Mouse (Mus musculus): Measurements from ENCODE around the gene Pik3r3. TPM values are rescaled to one million over a fixed set of nuclear protein-coding genes. Genes with fewer than 3 reads are reported as not detected.

Pik3r3 gene
- polyA plus RNA-seq, 1 experiment from 2014 or later, result 22.2 TPM

GRCm38 (mm10) chr4:116336294-116336693, 114.9 kb downstream of the Pik3r3 start:
- H3K4me2 ChIP-seq (replicated peaks; ENCODE audit: low read depth, low read length), result no peak overlapping the region
- no peaks in the 10 kb centered on the region for H3K27me3 ChIP-seq (ENCODE audit: insufficient read depth, low read length)
- H3K4me3 ChIP-seq (ENCODE audit: low read length), result no peak overlapping the region
- no peaks in the 10 kb centered on the region for H3K4me1 ChIP-seq (ENCODE audit: insufficient read depth, low read length)
- no peak overlapping the region for H3K9ac ChIP-seq (replicated peaks; ENCODE audit: low read length)
- no peaks in the 10 kb centered on the region for H3K9me3 ChIP-seq (ENCODE audit: low read length)
- H3K36me3 ChIP-seq (ENCODE audit: insufficient read depth, low read length), result no peaks in the 10 kb centered on the region
- H3K27ac ChIP-seq (ENCODE audit: low read length), result no peak overlapping the region
- WGBS, result 100% methylated on average over 1 of the region's 1 CpGs
- no peak for ATAC-seq (ENCODE audit: low FRiP score, low TSS enrichment)

GRCm38 (mm10) chr4:116342119-116342518, 120.7 kb downstream of the Pik3r3 start:
- no peaks in the 10 kb centered on the region for H3K36me3 ChIP-seq (ENCODE audit: insufficient read depth, low read length)

GRCm38 (mm10) chr4:116352496-116352895, 131.1 kb downstream of the Pik3r3 start:
- H3K4me1 ChIP-seq (ENCODE audit: insufficient read depth, low read length), result no peaks in the 10 kb centered on the region
- no peaks in the 10 kb centered on the region for H3K9me3 ChIP-seq (ENCODE audit: low read length)
- WGBS, result 74% methylated on average over 3 of the region's 3 CpGs
- no peak overlapping the region for H3K9ac ChIP-seq (replicated peaks; ENCODE audit: low read length)
- no peak for ATAC-seq (ENCODE audit: low FRiP score, low TSS enrichment)
- H3K36me3 ChIP-seq (ENCODE audit: insufficient read depth, low read length), result 0 out of 2 replicates have a peak, but pooled peaks cover 4% of the 10 kb centered on the region
- no peaks in the 10 kb centered on the region for H3K27me3 ChIP-seq (ENCODE audit: insufficient read depth, low read length)
- H3K27ac ChIP-seq (ENCODE audit: low read length), result no peak overlapping the region
- no peak overlapping the region for H3K4me3 ChIP-seq (ENCODE audit: low read length)
- no peak overlapping the region for H3K4me2 ChIP-seq (replicated peaks; ENCODE audit: low read depth, low read length)

More at GRCm38 (mm10) chr4:116342119-116342518, 120.7 kb downstream of the Pik3r3 start:
- no peak for ATAC-seq (ENCODE audit: low FRiP score, low TSS enrichment)
- Histone ChIP-seq H3K27me3 (ENCODE audit: insufficient read depth, low read length) (no peaks in the 10 kb centered on the region), H3K4me3 (ENCODE audit: low read length) (no peak overlapping the region), H3K9ac (replicated peaks; ENCODE audit: low read length) (no peak overlapping the region), H3K27ac (ENCODE audit: low read length) (no peak overlapping the region), H3K4me2 (replicated peaks; ENCODE audit: low read depth, low read length) (no peak overlapping the region), H3K4me1 (ENCODE audit: insufficient read depth, low read length) (no peaks in the 10 kb centered on the region), H3K9me3 (ENCODE audit: low read length) (no peaks in the 10 kb centered on the region)

Other genes starting within 250 kb of the Pik3r3 start
- gene Faah, start 203.7 kb upstream of the Pik3r3 start, polyA plus RNA-seq (2015; fragmentation: Nextera tagmentation; extraction: Ambion mirVana), result 13.7 and 15.3 TPM in 2 replicates
- gene Nsun4, start 167.7 kb upstream of the Pik3r3 start, polyA plus RNA-seq (2015; fragmentation: Nextera tagmentation; extraction: Ambion mirVana), result 21.2 and 22.8 TPM in 2 replicates
- 505 and 583 TPM in 2 replicates for gene Uqcrh, start 146.5 kb upstream of the Pik3r3 start, polyA plus RNA-seq (2015; fragmentation: Nextera tagmentation; extraction: Ambion mirVana)
- 87.9 and 88.0 TPM in 2 replicates for gene Lrrc41, start 146.3 kb upstream of the Pik3r3 start, polyA plus RNA-seq (2015; fragmentation: Nextera tagmentation; extraction: Ambion mirVana)
- gene Rad54l, start 97.9 kb upstream of the Pik3r3 start, polyA plus RNA-seq (2015; fragmentation: Nextera tagmentation; extraction: Ambion mirVana), result 34.7 and 35.6 TPM in 2 replicates
- gene Pomgnt1, start 97.8 kb upstream of the Pik3r3 start, polyA plus RNA-seq (2015; fragmentation: Nextera tagmentation; extraction: Ambion mirVana), result 59.2 and 65.5 TPM in 2 replicates
- 3.8 and 3.9 TPM in 2 replicates for gene Lurap1, start 70.3 kb upstream of the Pik3r3 start, polyA plus RNA-seq (2015; fragmentation: Nextera tagmentation; extraction: Ambion mirVana)
- gene Tspan1, start 54.0 kb upstream of the Pik3r3 start, polyA plus RNA-seq (2015; fragmentation: Nextera tagmentation; extraction: Ambion mirVana), result 2.8 and 4.8 TPM in 2 replicates
- not detected in 2 replicates for gene 1700042G07Rik, start 48.2 kb upstream of the Pik3r3 start, polyA plus RNA-seq (2015; fragmentation: Nextera tagmentation; extraction: Ambion mirVana)
- gene Gm49337, start 48.2 kb upstream of the Pik3r3 start, polyA plus RNA-seq (2015; fragmentation: Nextera tagmentation; extraction: Ambion mirVana), result not detected in 2 replicates
- 10.7 and 11.7 TPM in 2 replicates for gene Mast2, start 242.6 kb downstream of the Pik3r3 start, polyA plus RNA-seq (2015; fragmentation: Nextera tagmentation; extraction: Ambion mirVana)